Mouse (Mus musculus) liver, postnatal 0 days (tissue): ENCODE measurements at regions not wholly inside any gene's neighbourhood (a gene's known extent, or its start where the extent isn't known, plus 50 kb on each side); places are given as distances from the start of the nearest gene placed in this dataset.

Source experiments
- ATAC-seq: fragments of 200-750 bp; cut with Nextera tagmentation; 2 replicates; pipeline ENCODE4 v1.8.0; 2017; ENCODE audit warnings: mild to moderate bottlenecking, moderate library complexity
- DNase-seq: peaks from one replicate; pipeline ENCODE4 v3.0.0-alpha.2; 2016
- H3K27ac ChIP-seq: fragments of 300-500 bp; sonication (generic); 2 replicates; pipeline ENCODE4 v1.5.1; 2014; ENCODE audit warnings: antibody characterized with exemption, moderate library complexity, mild to moderate bottlenecking, low read depth
- H3K27me3 ChIP-seq: fragments of 300-500 bp; sonication (generic); 2 replicates; pipeline ENCODE4 v1.6.1; 2014; ENCODE audit warnings: low read length, control low read depth, mixed read lengths; ENCODE audit not compliant: insufficient read depth
- H3K36me3 ChIP-seq: fragments of 300-500 bp; sonication (generic); replicated peaks from 2 replicates; pipeline ENCODE4 v1.6.1; 2014; ENCODE audit warnings: mild to moderate bottlenecking, control low read depth, low read length, moderate library complexity, mixed read lengths; ENCODE audit not compliant: insufficient read depth
- H3K4me1 ChIP-seq: fragments of 300-500 bp; sonication (generic); 2 replicates; pipeline ENCODE4 v1.6.1; 2014; ENCODE audit warnings: antibody characterized with exemption, mild to moderate bottlenecking, control low read depth; ENCODE audit not compliant: insufficient read depth
- H3K4me2 ChIP-seq: fragments of 300-500 bp; sonication (generic); 2 replicates; pipeline ENCODE4 v1.6.1; 2014; ENCODE audit warnings: low read depth, mild to moderate bottlenecking, low read length, moderate library complexity, mixed read lengths
- H3K4me3 ChIP-seq: fragments of 300-500 bp; sonication (generic); 2 replicates; pipeline ENCODE4 v1.5.1; 2014; ENCODE audit warnings: low read depth, low read length
- H3K9ac ChIP-seq: fragments of 300-500 bp; sonication (generic); replicated peaks from 2 replicates; pipeline ENCODE4 v1.6.1; 2014; ENCODE audit warnings: mild to moderate bottlenecking, moderate library complexity
- H3K9me3 ChIP-seq: fragments of 300-500 bp; sonication (generic); 2 replicates; pipeline ENCODE4 v1.6.1; 2016; ENCODE audit warnings: mild to moderate bottlenecking, control low read depth, low read length, mixed read lengths
- CTCF ChIP-seq: sonication (generic); IDR thresholded peaks from 2 replicates; pipeline ENCODE4 v1.5.1; 2016; ENCODE audit warnings: antibody characterized with exemption, low read depth
- EP300 ChIP-seq: IDR thresholded peaks from 2 replicates; pipeline ENCODE4 v1.6.1; 2016; ENCODE audit warnings: antibody characterized with exemption, low read depth, mild to moderate bottlenecking
- WGBS: fragments of 180-500 bp; shearing (Covaris S2); extraction: QIAGEN DNeasy Blood & Tissue Kit; methylation state at CpG from one replicate; pipeline ENCODE4 v1.1.7; 2014; ENCODE audit not compliant: insufficient replicate concordance; 5-methylcytosine and 5-hydroxymethylcytosine counted together

GRCm38 (mm10) chr11:112865836-112866235, 83.8 kb downstream of the Sox9 start:
- Histone ChIP-seq H3K4me1 (no peaks in the 10 kb centered on the region), H3K4me2 (no peak overlapping the region), H3K36me3 (no peaks in the 10 kb centered on the region), H3K27ac (no peak overlapping the region), H3K4me3 (no peak overlapping the region), H3K27me3 (0 out of 2 replicates have a peak, but pooled peaks cover 4% of the 10 kb centered on the region), H3K9ac (no peak overlapping the region), H3K9me3 (no peaks in the 10 kb centered on the region)
- ATAC-seq (no peak), DNase-seq (no peak)
- WGBS = 73% methylated on average over 9 of the region's 9 CpGs
- no peak for TF ChIP-seq EP300
- TF ChIP-seq CTCF = no peak

- no peak for TF ChIP-seq EP300
- TF ChIP-seq CTCF = no peak
- DNase-seq (no peak), ATAC-seq (no peak)
- Histone ChIP-seq H3K9me3 (no peaks in the 10 kb centered on the region), H3K36me3 (no peaks in the 10 kb centered on the region), H3K4me1 (no peaks in the 10 kb centered on the region), H3K27ac (no peak overlapping the region), H3K4me3 (no peak overlapping the region), H3K4me2 (no peak overlapping the region), H3K9ac (no peak overlapping the region), H3K27me3 (0 out of 2 replicates have a peak, but pooled peaks cover 4% of the 10 kb centered on the region)
- 40% methylated on average over 5 of the region's 5 CpGs for WGBS
Measured at GRCm38 (mm10) chr11:112869571-112869970, 87.5 kb downstream of the Sox9 start.

GRCm38 (mm10) chr11:112870201-112871035, 88.4 kb downstream of the Sox9 start:
- no peak for TF ChIP-seq CTCF
- Histone ChIP-seq H3K4me3 (no peak overlapping the region), H3K9me3 (no peaks in the 10 kb centered on the region), H3K36me3 (no peaks in the 10 kb centered on the region), H3K9ac (no peak overlapping the region), H3K4me1 (no peaks in the 10 kb centered on the region), H3K27me3 (0 out of 2 replicates have a peak, but pooled peaks cover 4% of the 10 kb centered on the region), H3K27ac (no peak overlapping the region), H3K4me2 (no peak overlapping the region)
- ATAC-seq (no peak), DNase-seq (no peak)
- 11% methylated on average over 17 of the region's 17 CpGs for WGBS

GRCm38 (mm10) chr11:112872677-112873367, 90.8 kb downstream of the Sox9 start:
- ATAC-seq (no peak), DNase-seq (no peak)
- WGBS = 59% methylated on average over 11 of the region's 11 CpGs
- Histone ChIP-seq H3K27me3 (0 out of 2 replicates have a peak, but pooled peaks cover 4% of the 10 kb centered on the region), H3K4me3 (no peak overlapping the region), H3K4me1 (no peaks in the 10 kb centered on the region), H3K9ac (no peak overlapping the region), H3K36me3 (no peaks in the 10 kb centered on the region), H3K4me2 (no peak overlapping the region), H3K27ac (no peak overlapping the region), H3K9me3 (no peaks in the 10 kb centered on the region)
- TF ChIP-seq CTCF (no peak), EP300 (no peak)

- Histone ChIP-seq H3K9me3 (no peaks in the 10 kb centered on the region), H3K4me1 (no peaks in the 10 kb centered on the region), H3K27me3 (0 out of 2 replicates have a peak, but pooled peaks cover 4% of the 10 kb centered on the region), H3K36me3 (no peaks in the 10 kb centered on the region), H3K9ac (no peak overlapping the region), H3K4me2 (no peak overlapping the region), H3K27ac (no peak overlapping the region), H3K4me3 (no peak overlapping the region)
- ATAC-seq (no peak), DNase-seq (no peak)
- TF ChIP-seq CTCF (no peak), EP300 (no peak)
- WGBS = 70% methylated on average over 11 of the region's 11 CpGs
Measured at GRCm38 (mm10) chr11:112874239-112874638, 92.2 kb downstream of the Sox9 start.

GRCm38 (mm10) chr11:112876226-112876625, 94.2 kb downstream of the Sox9 start:
- ATAC-seq = no peak
- Histone ChIP-seq H3K27me3 (no peaks in the 10 kb centered on the region), H3K4me3 (no peak overlapping the region), H3K27ac (no peak overlapping the region), H3K9ac (no peak overlapping the region), H3K9me3 (no peaks in the 10 kb centered on the region), H3K4me1 (no peaks in the 10 kb centered on the region), H3K36me3 (no peaks in the 10 kb centered on the region), H3K4me2 (no peak overlapping the region)
- 63% methylated on average over 8 of the region's 8 CpGs for WGBS
- TF ChIP-seq CTCF = no peak
- TF ChIP-seq EP300 = no peak
- no peak for DNase-seq
